Mouse (Mus musculus) G1E (cell line): ENCODE results near the gene Phox2b. TPM values are rescaled to one million over a fixed set of nuclear protein-coding genes. Genes with fewer than 3 reads are reported as not detected.

Experiments
- ATAC-seq: 2 replicates; pipeline ENCODE4 v1.8.0; 2016; ENCODE audit warnings: mild to moderate bottlenecking; ENCODE audit not compliant: insufficient number of reproducible peaks, poor library complexity, low FRiP score, severe bottlenecking; ENCODE audit errors: extremely low read depth
- DNase-seq: peaks from one replicate; pipeline ENCODE4 v3.0.0; 2012; ENCODE audit warnings: low spot score
- H3K27me3 ChIP-seq: 2 replicates; pipeline ENCODE4 v1.6.1; 2012; ENCODE audit warnings: mild to moderate bottlenecking, low read length, inconsistent platforms; ENCODE audit not compliant: insufficient read depth
- H3K36me3 ChIP-seq: replicated peaks from 2 replicates; pipeline ENCODE3; 2012; ENCODE audit warnings: mild to moderate bottlenecking, inconsistent platforms
- H3K4me1 ChIP-seq: 2 replicates; pipeline ENCODE4 v1.6.1; 2012; ENCODE audit warnings: low read depth, low read length, inconsistent platforms, mixed read lengths; ENCODE audit not compliant: insufficient read depth
- H3K4me3 ChIP-seq: 2 replicates; pipeline ENCODE4 v1.5.1; 2012; ENCODE audit warnings: low read depth, mild to moderate bottlenecking, inconsistent platforms, low read length, moderate library complexity, mixed read lengths
- H3K9me3 ChIP-seq: replicated peaks from 2 replicates; pipeline ENCODE4 v1.6.1; 2012; ENCODE audit warnings: inconsistent platforms
- CTCF ChIP-seq: IDR thresholded peaks from 2 replicates; pipeline ENCODE4 v1.5.1; 2012; ENCODE audit warnings: low read depth, low read length, inconsistent platforms, mixed read lengths
- GATA1 ChIP-seq: IDR thresholded peaks from 2 replicates; pipeline ENCODE4 v1.6.1; 2012; ENCODE audit warnings: borderline replicate concordance, low read length, inconsistent platforms, mixed read lengths
- GATA2 ChIP-seq: IDR thresholded peaks from 2 replicates; pipeline ENCODE4 v1.6.1; 2012; ENCODE audit warnings: low read depth, low read length, inconsistent platforms, borderline replicate concordance
- POLR2AphosphoS5 ChIP-seq: IDR thresholded peaks from 2 replicates; pipeline ENCODE4 v1.6.1; 2012; ENCODE audit warnings: low read depth, low read length, inconsistent platforms; ENCODE audit not compliant: insufficient replicate concordance
- TAL1 ChIP-seq: conservative IDR thresholded peaks from 2 replicates; pipeline ENCODE4 v1.6.1; 2012; ENCODE audit warnings: low read depth, low read length, inconsistent platforms, mixed read lengths
- polyA plus RNA-seq: library from polyadenylated mRNA; stranded (reverse); fragments of >175 nt; gene quantifications from 2 replicates; pipeline ENCODE4 v1.2.3, GENCODE M21; 2012
- total RNA-seq, 2 experiments: library from RNA; stranded (forward) in 1 of 2; stranded (reverse) in 1 of 2; fragments of 200-1000 nt in 1 of 2; fragments of >200 nt in 1 of 2; fragmentation: Nextera tagmentation in 1 of 2; gene quantifications; 2 replicates each; pipeline ENCODE4 v1.2.3; 2014 to 2017

The Phox2b gene
- total and polyA plus RNA-seq, 3 experiments: 0.11 TPM; not detected in 2

DNA sequence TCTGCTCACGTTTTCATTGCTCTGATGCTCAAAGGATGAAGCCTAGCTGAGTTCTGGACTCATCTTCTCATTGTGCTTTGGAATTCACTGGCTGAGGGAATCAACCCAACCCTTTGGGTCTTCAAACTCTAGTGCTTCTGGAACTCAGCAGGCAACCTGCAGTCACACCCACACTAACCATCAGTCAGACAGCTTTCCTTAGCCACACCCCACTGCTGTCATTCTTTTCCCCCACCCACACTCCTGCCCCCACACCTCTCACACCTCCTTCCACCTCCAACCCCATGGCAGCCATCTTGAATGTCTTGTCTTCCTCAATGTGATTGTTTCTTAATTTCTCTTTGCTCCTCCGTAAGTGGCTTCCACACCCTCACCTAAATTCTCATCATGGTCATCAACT is 7.2 kb upstream of the Phox2b start:
- Histone ChIP-seq H3K4me1 (no peaks in the 10 kb centered on the region), H3K36me3 (no peaks in the 10 kb centered on the region), H3K4me3 (no peak overlapping the region), H3K27me3 (no peaks in the 10 kb centered on the region), H3K9me3 (peaks cover 35% of the 10 kb centered on the region)
- ATAC-seq (no peak), DNase-seq (no peak)
- TF ChIP-seq POLR2AphosphoS5 (no peak), TAL1 (no peak), GATA2 (no peak), CTCF (no peak), GATA1 (no peak)

DNA sequence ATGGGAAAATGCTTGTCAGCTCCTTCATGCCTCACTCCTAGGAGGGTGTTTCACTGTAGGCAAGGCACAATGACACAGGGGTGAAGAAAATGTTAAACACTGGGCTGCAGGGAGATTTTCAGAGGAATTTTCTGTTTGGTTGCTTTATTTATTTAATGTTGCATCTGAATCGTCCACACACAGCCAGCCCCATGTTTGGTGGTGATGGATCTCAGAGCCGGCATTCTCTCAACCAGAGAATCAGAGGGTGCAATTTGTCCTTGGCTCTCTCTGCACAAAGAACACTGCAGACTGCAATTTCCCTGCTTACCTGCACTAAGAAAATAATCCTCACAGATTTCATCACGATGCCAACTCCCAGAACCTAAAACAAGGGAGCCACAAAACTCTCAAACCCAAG is 3.9 kb upstream of the Phox2b start:
- H3K36me3 ChIP-seq: no peaks in the 10 kb centered on the region
- no peaks in the 10 kb centered on the region for H3K27me3 ChIP-seq
- ATAC-seq: no peak
- no peaks in the 10 kb centered on the region for H3K4me1 ChIP-seq
- DNase-seq: no peak
- no peak overlapping the region for H3K4me3 ChIP-seq
- H3K9me3 ChIP-seq: peaks cover 44% of the 10 kb centered on the region
- no peak for TF ChIP-seq POLR2AphosphoS5
- TF ChIP-seq TAL1: no peak
- TF ChIP-seq CTCF: no peak
- no peak for TF ChIP-seq GATA1
- TF ChIP-seq GATA2: no peak

DNA sequence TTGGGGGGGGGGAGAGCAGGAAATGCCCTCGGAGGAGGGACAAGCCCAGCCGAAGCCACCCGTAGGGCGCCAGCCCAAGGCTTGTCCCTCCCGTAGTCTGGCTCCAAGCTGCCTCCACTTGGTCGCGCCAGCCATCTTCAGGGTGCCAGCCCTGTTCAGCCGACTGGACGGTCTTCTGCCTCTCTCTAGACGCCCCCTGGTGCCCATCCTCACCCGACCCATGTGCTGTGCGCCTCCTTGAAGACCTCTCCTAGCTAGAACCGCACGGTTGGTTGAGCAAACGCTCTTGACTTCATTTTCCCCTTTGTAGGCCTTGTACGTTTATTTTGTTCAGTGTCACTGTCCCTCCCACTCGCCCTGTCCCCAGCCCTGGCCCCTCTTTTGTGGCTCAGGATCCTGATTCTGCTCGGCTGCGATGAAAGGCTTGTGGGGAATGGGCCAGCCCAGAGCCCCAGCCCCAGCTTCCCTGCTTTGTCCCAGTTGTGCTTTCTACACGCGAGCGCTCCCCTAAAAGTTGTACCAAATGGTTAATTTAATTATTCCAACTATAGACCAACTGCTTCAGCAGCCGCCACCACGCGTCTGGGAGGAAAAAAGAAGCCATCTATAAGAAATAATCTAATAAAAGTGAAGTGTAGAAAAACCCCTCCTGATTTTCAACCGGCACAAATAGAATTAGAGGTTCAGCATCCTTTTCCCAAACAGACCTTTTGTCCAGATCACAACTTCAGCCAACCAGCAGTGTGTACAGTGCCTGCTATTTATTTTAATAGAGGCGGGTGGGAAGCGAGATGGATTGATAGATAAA is 2.9 kb upstream of the Phox2b start:
- no peak for TF ChIP-seq GATA2
- no peak for TF ChIP-seq GATA1
- no peak for TF ChIP-seq CTCF
- TF ChIP-seq POLR2AphosphoS5: no peak
- TF ChIP-seq TAL1: no peak
- no peak for DNase-seq
- Histone ChIP-seq H3K4me1 (no peaks in the 10 kb centered on the region), H3K9me3 (peaks cover 49% of the 10 kb centered on the region), H3K36me3 (no peaks in the 10 kb centered on the region), H3K27me3 (no peaks in the 10 kb centered on the region), H3K4me3 (no peak overlapping the region)
- ATAC-seq: no peak

DNA sequence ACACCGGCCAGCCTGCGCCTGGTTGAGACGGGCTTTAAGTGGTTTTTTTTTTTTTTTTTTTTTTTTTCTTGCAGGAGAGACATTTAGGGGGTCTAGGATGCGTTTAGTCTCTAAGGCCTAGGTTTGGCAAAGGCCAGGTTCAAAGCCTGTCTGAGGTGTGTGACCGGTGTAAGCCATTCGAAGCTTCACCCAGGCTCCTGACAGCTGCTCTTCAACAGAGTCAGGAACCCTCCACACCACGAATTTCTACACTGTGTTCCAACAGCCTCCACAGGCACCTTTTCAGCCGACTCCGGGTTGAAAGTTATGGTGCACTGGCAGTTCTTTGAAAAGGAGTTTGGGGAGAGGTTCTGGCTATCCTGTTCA is 2.3 kb upstream of the Phox2b start:
- TF ChIP-seq TAL1 (no peak), GATA1 (no peak), POLR2AphosphoS5 (no peak), CTCF (no peak), GATA2 (no peak)

DNA sequence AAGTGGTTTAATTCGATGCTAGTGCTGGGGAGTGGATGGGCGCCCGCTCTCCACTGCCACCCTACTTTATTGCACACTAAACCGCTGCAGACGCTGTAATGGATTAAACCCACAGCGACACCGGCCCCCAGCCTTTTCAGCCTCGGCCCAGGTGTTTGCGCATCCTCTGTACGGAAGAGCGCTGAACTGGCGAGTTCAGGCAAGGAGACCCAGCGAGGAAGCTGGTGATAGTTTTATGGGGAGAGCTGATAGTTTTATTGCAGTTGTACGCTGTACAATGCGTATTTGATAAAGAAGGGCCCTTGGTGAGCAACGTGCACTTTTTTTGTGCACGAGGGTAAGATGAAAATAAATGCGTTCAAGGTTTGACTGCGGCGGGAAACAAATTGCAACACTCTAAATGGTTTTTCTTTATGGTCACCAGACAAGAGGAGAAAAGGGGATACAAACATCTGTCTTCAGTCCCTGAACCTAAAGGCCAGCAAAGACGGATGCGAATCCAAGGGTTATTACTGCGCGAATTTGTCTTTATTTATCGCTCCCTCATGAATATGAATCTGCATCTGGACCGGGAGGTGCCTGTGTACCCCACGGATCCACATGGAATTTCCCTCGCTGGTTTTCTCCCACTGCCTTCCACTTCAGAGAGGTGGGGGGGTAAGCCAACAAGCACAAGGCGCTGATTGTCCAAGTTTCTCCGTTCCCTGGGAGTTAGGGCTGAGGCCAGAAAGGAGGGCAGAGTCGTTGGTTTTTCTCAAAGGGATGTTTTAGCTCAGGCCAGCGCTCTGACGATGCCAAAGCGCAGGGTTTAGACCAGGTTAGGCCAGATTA is 1.7 kb upstream of the Phox2b start:
- H3K4me1 ChIP-seq: no peaks in the 10 kb centered on the region
- TF ChIP-seq TAL1: no peak
- no peak for TF ChIP-seq POLR2AphosphoS5
- TF ChIP-seq GATA1: no peak
- no peak for TF ChIP-seq CTCF
- TF ChIP-seq GATA2: no peak
- no peak for DNase-seq
- no peaks in the 10 kb centered on the region for H3K36me3 ChIP-seq
- ATAC-seq: no peak
- H3K27me3 ChIP-seq: no peaks in the 10 kb centered on the region
- H3K9me3 ChIP-seq: peaks cover 52% of the 10 kb centered on the region
- no peak overlapping the region for H3K4me3 ChIP-seq

More for the DNA sequence above, 2.3 kb upstream of the Phox2b start:
- DNase-seq: no peak
- Histone ChIP-seq H3K9me3 (peaks cover 52% of the 10 kb centered on the region), H3K27me3 (no peaks in the 10 kb centered on the region), H3K36me3 (no peaks in the 10 kb centered on the region), H3K4me1 (no peaks in the 10 kb centered on the region), H3K4me3 (no peak overlapping the region)
- no peak for ATAC-seq
